Mouse (Mus musculus): ENCODE measurements at regions not wholly inside any gene's neighbourhood (a gene's known extent, or its start where the extent isn't known, plus 50 kb on each side); places are given as distances from the start of the nearest gene placed in this dataset.

- CTCF ChIA-PET = no interaction called here
Measured at GRCm38 (mm10) chr8:90192856-90193255, 155.3 kb downstream of the Tox3 start.

GRCm38 (mm10) chr8:90182807-90183206 is 165.3 kb downstream of the Tox3 start:
- CTCF ChIA-PET = no interaction called here

- CTCF ChIA-PET = no interaction called here
Measured at GRCm38 (mm10) chr8:90176771-90177170, 171.4 kb downstream of the Tox3 start.

- CTCF ChIA-PET = no interaction called here
Measured at GRCm38 (mm10) chr8:90176335-90176734, 171.8 kb downstream of the Tox3 start.

- CTCF ChIA-PET = no interaction called here
Measured at GRCm38 (mm10) chr8:90166639-90167038, 181.5 kb downstream of the Tox3 start.

- CTCF ChIA-PET = no interaction called here
Measured at GRCm38 (mm10) chr8:90151477-90151876, 196.7 kb downstream of the Tox3 start.

GRCm38 (mm10) chr8:90149903-90150302 is 198.2 kb downstream of the Tox3 start:
- CTCF ChIA-PET = no interaction called here

GRCm38 (mm10) chr8:90134626-90135025 is 213.5 kb downstream of the Tox3 start:
- CTCF ChIA-PET = no interaction called here

- CTCF ChIA-PET = no interaction called here
Measured at GRCm38 (mm10) chr8:90130704-90131267, 217.4 kb downstream of the Tox3 start.

- CTCF ChIA-PET = no interaction called here
Measured at GRCm38 (mm10) chr8:90125426-90125825, 222.7 kb downstream of the Tox3 start.

GRCm38 (mm10) chr8:90123101-90123500 is 225.0 kb downstream of the Tox3 start:
- CTCF ChIA-PET = no interaction called here

- CTCF ChIA-PET = no interaction called here
Measured at GRCm38 (mm10) chr8:90121935-90122334, 226.2 kb downstream of the Tox3 start.

GRCm38 (mm10) chr8:90121017-90121416 is 227.1 kb downstream of the Tox3 start:
- CTCF ChIA-PET = no interaction called here

- CTCF ChIA-PET = no interaction called here
Measured at GRCm38 (mm10) chr8:90115436-90115835, 232.7 kb downstream of the Tox3 start.

- CTCF ChIA-PET = no interaction called here
Measured at GRCm38 (mm10) chr8:90100509-90100908, 247.6 kb downstream of the Tox3 start.

- CTCF ChIA-PET = no interaction called here
Measured at GRCm38 (mm10) chr8:90082630-90083029, 265.5 kb downstream of the Tox3 start.

GRCm38 (mm10) chr8:90076381-90076780 is 271.8 kb downstream of the Tox3 start:
- CTCF ChIA-PET = no interaction called here

GRCm38 (mm10) chr8:90075796-90076195 is 272.3 kb downstream of the Tox3 start:
- CTCF ChIA-PET = no interaction called here

GRCm38 (mm10) chr8:90070006-90070405 is 278.1 kb downstream of the Tox3 start:
- CTCF ChIA-PET = no interaction called here

GRCm38 (mm10) chr8:90069411-90069993 is 278.6 kb downstream of the Tox3 start:
- CTCF ChIA-PET = no interaction called here

- CTCF ChIA-PET = no interaction called here
Measured at GRCm38 (mm10) chr8:90068441-90068840, 279.7 kb downstream of the Tox3 start.

GRCm38 (mm10) chr8:90064381-90064780 is 283.8 kb downstream of the Tox3 start:
- CTCF ChIA-PET = no interaction called here

- CTCF ChIA-PET = no interaction called here
Measured at GRCm38 (mm10) chr8:90063291-90063690, 284.9 kb downstream of the Tox3 start.

GRCm38 (mm10) chr8:90058631-90059166 is 289.4 kb downstream of the Tox3 start:
- CTCF ChIA-PET = no interaction called here

Data from spleen, embryonic (tissue).